Mouse (Mus musculus): Measurements from ENCODE around the gene Myom1.
"Not testable (repeated sequence)": the region's sequence is repeated elsewhere in the genome, so short reads cannot be mapped to it uniquely, and the experiment has no call there.

Gene Myom1

GRCm38 (mm10) chr17:71002081-71002743 lies at the start of gene Myom1:
Gene Myom1, plus strand, starts transcription at chr17:71002633.
- DNase-seq (ENCODE audit: low read depth, low spot score) = peak; percentile 98

GRCm38 (mm10) chr17:70963546-70963945 lies 38.9 kb upstream of the Myom1 start:
- peak; percentile 85 for DNase-seq (ENCODE audit: low read depth, low spot score)

GRCm38 (mm10) chr17:70965281-70965680 lies 37.2 kb upstream of the Myom1 start:
- no peak for DNase-seq (ENCODE audit: low read depth, low spot score)

GRCm38 (mm10) chr17:70966126-70966525 lies 36.3 kb upstream of the Myom1 start:
- no peak for DNase-seq (ENCODE audit: low read depth, low spot score)

GRCm38 (mm10) chr17:70967191-70967590 lies 35.2 kb upstream of the Myom1 start:
- DNase-seq (ENCODE audit: low read depth, low spot score) = peak; percentile 31

GRCm38 (mm10) chr17:70967646-70968045 lies 34.8 kb upstream of the Myom1 start:
- DNase-seq (ENCODE audit: low read depth, low spot score) = no peak

GRCm38 (mm10) chr17:70968606-70969191 lies 33.7 kb upstream of the Myom1 start:
- DNase-seq (ENCODE audit: low read depth, low spot score) = peak; percentile 45

- no peak for DNase-seq (ENCODE audit: low read depth, low spot score)
Observed at GRCm38 (mm10) chr17:70971206-70971605, 31.2 kb upstream of the Myom1 start.

GRCm38 (mm10) chr17:70973398-70973797 lies 29.0 kb upstream of the Myom1 start:
- no peak for DNase-seq (ENCODE audit: low read depth, low spot score)

- DNase-seq (ENCODE audit: low read depth, low spot score) = not testable (repeated sequence)
Observed at GRCm38 (mm10) chr17:70974065-70974464, 28.4 kb upstream of the Myom1 start.

GRCm38 (mm10) chr17:70977799-70978198 lies 24.6 kb upstream of the Myom1 start:
- no peak for DNase-seq (ENCODE audit: low read depth, low spot score)

GRCm38 (mm10) chr17:70979345-70980223 lies 22.8 kb upstream of the Myom1 start:
- no peak for DNase-seq (ENCODE audit: low read depth, low spot score)

- no peak for DNase-seq (ENCODE audit: low read depth, low spot score)
Observed at GRCm38 (mm10) chr17:70985501-70986354, 16.7 kb upstream of the Myom1 start.

GRCm38 (mm10) chr17:70986355-70986740 lies 16.1 kb upstream of the Myom1 start:
- no peak for DNase-seq (ENCODE audit: low read depth, low spot score)

GRCm38 (mm10) chr17:70986831-70987660 lies 15.4 kb upstream of the Myom1 start:
- no peak for DNase-seq (ENCODE audit: low read depth, low spot score)

GRCm38 (mm10) chr17:70988337-70988767 lies 14.1 kb upstream of the Myom1 start:
- no peak for DNase-seq (ENCODE audit: low read depth, low spot score)

- DNase-seq (ENCODE audit: low read depth, low spot score) = no peak
Observed at GRCm38 (mm10) chr17:70989430-70989829, 13.0 kb upstream of the Myom1 start.

- DNase-seq (ENCODE audit: low read depth, low spot score) = no peak
Observed at GRCm38 (mm10) chr17:70989991-70990390, 12.4 kb upstream of the Myom1 start.

- peak; percentile 88 for DNase-seq (ENCODE audit: low read depth, low spot score)
Observed at GRCm38 (mm10) chr17:70990403-70991303, 11.8 kb upstream of the Myom1 start.
